Mouse (Mus musculus): ENCODE data around the gene Slc28a1. TPM values are rescaled to one million over a fixed set of nuclear protein-coding genes. Genes with fewer than 3 reads are reported as not detected.
"Not testable (repeated sequence)": the region's sequence is repeated elsewhere in the genome, so short reads cannot be mapped to it uniquely, and the experiment has no call there.

The Slc28a1 gene
- polyA plus RNA-seq, 1 experiment from 2014 or later = not detected

- Histone ChIP-seq H3K27ac (replicated peaks) (no peak overlapping the region), H3K36me3 (no peaks in the 10 kb centered on the region), H3K4me2 (no peak overlapping the region), H3K4me1 (replicated peaks) (peaks cover 12% of the 10 kb centered on the region), H3K9me3 (no peaks in the 10 kb centered on the region), H3K4me3 (no peak overlapping the region), H3K9ac (no peak overlapping the region), H3K27me3 (no peaks in the 10 kb centered on the region)
- peak; percentile 69; the same call in 1 of the 2 replicates for ATAC-seq (ENCODE audit: low FRiP score, low read depth)
- 61% methylated on average over 10 of the region's 10 CpGs for whole genome bisulfite sequencing
Observed at GRCm38 (mm10) chr7:81125215-81126175, 10.9 kb downstream of the Slc28a1 start.

GRCm38 (mm10) chr7:81131864-81132263, 17.3 kb downstream of the Slc28a1 start:
- H3K9me3 ChIP-seq = no peaks in the 10 kb centered on the region
- no peak for ATAC-seq (ENCODE audit: low FRiP score, low read depth)
- H3K4me2 ChIP-seq = no peak overlapping the region
- H3K4me1 ChIP-seq (replicated peaks) = peaks cover 8% of the 10 kb centered on the region
- H3K9ac ChIP-seq = no peak overlapping the region
- H3K27me3 ChIP-seq = no peaks in the 10 kb centered on the region
- H3K4me3 ChIP-seq = no peak overlapping the region
- 83% methylated on average over 7 of the region's 7 CpGs for WGBS
- H3K36me3 ChIP-seq = no peaks in the 10 kb centered on the region
- no peak overlapping the region for H3K27ac ChIP-seq (replicated peaks)

DNA sequence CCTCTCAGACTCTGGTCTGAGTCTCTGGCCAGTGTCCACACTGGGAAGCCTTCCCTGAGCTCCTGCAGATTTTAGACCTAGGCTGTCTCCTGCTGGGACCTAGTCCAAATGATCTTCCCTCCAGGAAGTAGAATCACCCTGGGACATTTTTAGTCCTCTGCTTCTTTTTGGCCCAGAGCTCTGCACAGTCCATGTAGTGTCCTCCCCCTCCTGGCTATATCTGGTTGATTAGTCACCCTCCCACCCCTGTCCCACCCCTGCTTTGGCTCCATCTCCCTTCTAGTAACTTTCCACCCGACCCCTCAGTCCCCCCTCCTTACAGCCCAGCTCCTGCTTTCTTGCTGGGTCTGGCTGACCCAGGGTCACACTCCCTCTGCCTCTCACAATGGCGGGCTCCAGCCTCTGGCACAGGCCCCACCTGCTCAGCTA, 18.3 kb downstream of the Slc28a1 start:
- no peak for ATAC-seq (ENCODE audit: low FRiP score, low read depth)

GRCm38 (mm10) chr7:81133416-81133815, 18.8 kb downstream of the Slc28a1 start:
- no peak overlapping the region for H3K4me3 ChIP-seq
- H3K9me3 ChIP-seq = no peaks in the 10 kb centered on the region
- WGBS = 66% methylated on average over 6 of the region's 6 CpGs
- no peak overlapping the region for H3K9ac ChIP-seq
- H3K27me3 ChIP-seq = no peaks in the 10 kb centered on the region
- H3K36me3 ChIP-seq = no peaks in the 10 kb centered on the region
- H3K4me2 ChIP-seq = no peak overlapping the region
- no peak for ATAC-seq (ENCODE audit: low FRiP score, low read depth)
- no peak overlapping the region for H3K27ac ChIP-seq (replicated peaks)
- H3K4me1 ChIP-seq (replicated peaks) = peaks cover 8% of the 10 kb centered on the region

More for the DNA sequence above, 18.3 kb downstream of the Slc28a1 start:
- Histone ChIP-seq H3K9me3 (no peaks in the 10 kb centered on the region), H3K4me3 (no peak overlapping the region), H3K36me3 (no peaks in the 10 kb centered on the region), H3K27ac (replicated peaks) (no peak overlapping the region), H3K4me2 (no peak overlapping the region), H3K9ac (no peak overlapping the region), H3K27me3 (no peaks in the 10 kb centered on the region), H3K4me1 (replicated peaks) (peaks cover 8% of the 10 kb centered on the region)
- WGBS = 13% methylated on average over 2 of the region's 2 CpGs

DNA sequence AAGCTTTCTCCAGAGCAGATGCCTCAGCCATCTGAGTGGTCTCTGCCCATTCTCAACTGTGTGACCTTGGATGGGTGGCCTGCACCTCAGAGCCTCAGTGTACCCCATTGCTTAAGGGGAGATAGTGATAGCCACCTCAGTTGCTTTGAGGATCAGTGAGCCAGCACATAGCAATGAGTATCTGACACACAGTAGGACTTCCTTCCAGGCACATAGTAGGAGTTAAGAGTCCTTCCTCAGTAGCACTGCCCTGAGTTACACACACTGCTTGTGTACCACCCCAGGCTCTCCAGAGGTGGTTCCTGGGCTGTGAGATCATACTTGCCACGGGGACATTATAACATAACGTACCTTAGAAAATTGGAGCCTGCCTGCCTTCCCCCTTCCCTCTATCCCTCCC, 19.3 kb downstream of the Slc28a1 start:
- no peak for ATAC-seq (ENCODE audit: low FRiP score, low read depth)
- H3K9me3 ChIP-seq = no peaks in the 10 kb centered on the region
- H3K36me3 ChIP-seq = no peaks in the 10 kb centered on the region
- H3K9ac ChIP-seq = no peak overlapping the region
- H3K4me1 ChIP-seq (replicated peaks) = peaks cover 8% of the 10 kb centered on the region
- H3K27me3 ChIP-seq = no peaks in the 10 kb centered on the region
- 81% methylated on average over 2 of the region's 2 CpGs for WGBS
- H3K27ac ChIP-seq (replicated peaks) = no peak overlapping the region; the same call in 1 of the 2 replicates
- no peak overlapping the region for H3K4me2 ChIP-seq
- H3K4me3 ChIP-seq = no peak overlapping the region

GRCm38 (mm10) chr7:81134614-81135067, 20.0 kb downstream of the Slc28a1 start:
- H3K9ac ChIP-seq = 0 out of 2 replicates have a peak overlapping the region, but pooled peaks have one; percentile 19
- WGBS = 22% methylated on average over 9 of the region's 9 CpGs
- H3K27ac ChIP-seq (replicated peaks) = peak overlapping the region; percentile 63
- peak overlapping the region; percentile 41 for H3K4me2 ChIP-seq
- peaks cover 8% of the 10 kb centered on the region for H3K4me1 ChIP-seq (replicated peaks)
- no peaks in the 10 kb centered on the region for H3K36me3 ChIP-seq
- ATAC-seq (ENCODE audit: low FRiP score, low read depth) = peak; percentile 90
- no peak overlapping the region for H3K4me3 ChIP-seq
- H3K9me3 ChIP-seq = no peaks in the 10 kb centered on the region
- no peaks in the 10 kb centered on the region for H3K27me3 ChIP-seq

GRCm38 (mm10) chr7:81137292-81137691, 22.7 kb downstream of the Slc28a1 start:
- no peak for ATAC-seq (ENCODE audit: low FRiP score, low read depth)
- Histone ChIP-seq H3K4me2 (no peak overlapping the region), H3K9ac (no peak overlapping the region), H3K36me3 (no peaks in the 10 kb centered on the region), H3K27ac (replicated peaks) (no peak overlapping the region), H3K4me1 (replicated peaks) (peaks cover 8% of the 10 kb centered on the region), H3K27me3 (no peaks in the 10 kb centered on the region), H3K4me3 (no peak overlapping the region), H3K9me3 (no peaks in the 10 kb centered on the region)
- 90% methylated on average over 5 of the region's 5 CpGs for WGBS

DNA sequence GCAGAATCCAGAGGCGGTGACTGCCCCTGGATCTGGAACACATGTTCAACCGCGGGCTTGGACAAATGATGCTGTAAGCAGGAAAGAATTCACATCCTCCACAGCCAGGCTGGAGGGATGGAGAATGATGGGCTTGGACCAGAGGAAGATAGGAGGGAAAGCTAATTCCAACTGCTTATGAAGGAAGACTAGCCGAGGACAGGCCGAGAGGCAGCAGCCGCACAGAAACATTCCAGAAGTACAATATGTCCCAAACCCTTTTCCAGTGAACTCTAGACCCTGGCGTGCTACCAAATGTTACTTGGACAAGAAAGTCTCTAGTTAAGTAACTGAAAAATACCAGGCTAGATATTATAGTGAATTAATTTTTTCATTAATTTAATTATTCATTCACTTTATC, 24.5 kb downstream of the Slc28a1 start:
- WGBS = 94% methylated on average over 7 of the region's 7 CpGs

DNA sequence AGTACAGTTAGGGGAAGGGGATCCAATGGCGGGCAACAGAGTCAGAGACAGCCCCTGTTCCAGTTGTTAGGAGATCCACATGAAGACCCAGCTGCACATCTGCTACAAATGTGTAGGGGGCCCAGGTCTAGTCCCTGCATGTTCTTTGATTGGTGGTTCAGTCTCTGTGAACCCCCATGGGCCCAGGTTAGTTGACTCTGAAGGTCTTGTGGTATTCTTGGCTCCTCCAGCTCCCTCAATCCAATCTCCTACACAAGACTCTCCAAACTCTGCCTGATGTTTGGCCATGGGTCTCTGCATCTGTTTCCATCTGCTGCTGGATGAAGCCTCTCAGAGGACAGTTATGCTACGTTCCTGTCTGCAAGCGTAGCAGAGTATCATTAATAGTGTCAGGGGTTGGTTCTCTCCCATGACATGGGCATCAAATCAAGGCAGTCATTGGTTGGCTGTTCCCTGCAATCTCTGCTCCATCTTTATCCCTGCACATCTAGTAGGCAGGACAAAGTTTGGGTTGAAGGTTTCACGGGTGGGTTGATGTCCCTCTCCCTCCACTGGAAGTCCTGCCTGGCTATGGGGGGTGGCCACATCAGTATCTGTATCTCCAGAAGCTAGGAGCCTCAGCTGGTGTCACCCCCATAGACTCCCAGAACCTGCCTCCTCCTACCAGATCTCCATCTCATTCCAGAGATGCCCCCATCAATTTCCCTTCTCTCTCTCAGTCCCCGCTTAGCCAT, 25.2 kb downstream of the Slc28a1 start:
- no peaks in the 10 kb centered on the region for H3K27me3 ChIP-seq
- H3K27ac ChIP-seq (replicated peaks) = no peak overlapping the region
- WGBS = 89% methylated on average over 5 of the region's 5 CpGs

More for the DNA sequence above, 24.5 kb downstream of the Slc28a1 start:
- no peaks in the 10 kb centered on the region for H3K36me3 ChIP-seq
- no peak overlapping the region for H3K27ac ChIP-seq (replicated peaks)
- H3K4me2 ChIP-seq = no peak overlapping the region
- ATAC-seq (ENCODE audit: low FRiP score, low read depth) = no peak
- H3K4me1 ChIP-seq (replicated peaks) = peaks cover 8% of the 10 kb centered on the region
- no peak overlapping the region for H3K4me3 ChIP-seq
- H3K9me3 ChIP-seq = no peaks in the 10 kb centered on the region
- no peak overlapping the region for H3K9ac ChIP-seq
- H3K27me3 ChIP-seq = no peaks in the 10 kb centered on the region

GRCm38 (mm10) chr7:81141541-81141940, 26.9 kb downstream of the Slc28a1 start:
- H3K36me3 ChIP-seq = no peaks in the 10 kb centered on the region
- no peak for ATAC-seq (ENCODE audit: low FRiP score, low read depth)
- no peak overlapping the region for H3K27ac ChIP-seq (replicated peaks)
- 82% methylated on average over 1 of the region's 1 CpGs for WGBS
- H3K27me3 ChIP-seq = no peaks in the 10 kb centered on the region
- no peak overlapping the region for H3K4me3 ChIP-seq
- H3K4me1 ChIP-seq (replicated peaks) = no peaks in the 10 kb centered on the region
- H3K4me2 ChIP-seq = no peak overlapping the region
- no peaks in the 10 kb centered on the region for H3K9me3 ChIP-seq
- H3K9ac ChIP-seq = no peak overlapping the region

More for the DNA sequence above, 25.2 kb downstream of the Slc28a1 start:
- Histone ChIP-seq H3K4me2 (no peak overlapping the region), H3K4me1 (replicated peaks) (peaks cover 2% of the 10 kb centered on the region), H3K9me3 (no peaks in the 10 kb centered on the region), H3K9ac (no peak overlapping the region), H3K36me3 (no peaks in the 10 kb centered on the region), H3K4me3 (no peak overlapping the region)
- ATAC-seq (ENCODE audit: low FRiP score, low read depth) = no peak

- not testable (repeated sequence) for H3K4me1 ChIP-seq (replicated peaks); H3K9ac ChIP-seq; H3K36me3 ChIP-seq; H3K4me3 ChIP-seq; H3K9me3 ChIP-seq; ATAC-seq (ENCODE audit: low FRiP score, low read depth); H3K27me3 ChIP-seq; H3K4me2 ChIP-seq; H3K27ac ChIP-seq (replicated peaks)
- WGBS = 56% methylated on average over 4 of the region's 4 CpGs
Observed at GRCm38 (mm10) chr7:81143056-81143455, 28.5 kb downstream of the Slc28a1 start.

- Histone ChIP-seq H3K27me3 (no peaks in the 10 kb centered on the region), H3K4me2 (no peak overlapping the region), H3K4me1 (replicated peaks) (no peaks in the 10 kb centered on the region), H3K4me3 (no peak overlapping the region), H3K9me3 (no peaks in the 10 kb centered on the region), H3K36me3 (no peaks in the 10 kb centered on the region), H3K27ac (replicated peaks) (no peak overlapping the region), H3K9ac (no peak overlapping the region)
- ATAC-seq (ENCODE audit: low FRiP score, low read depth) = no peak
- WGBS = 89% methylated on average over 11 of the region's 11 CpGs
Observed at GRCm38 (mm10) chr7:81149759-81150158, 35.2 kb downstream of the Slc28a1 start.

Data from hindbrain, embryonic 15.5 days (tissue).